Mouse (Mus musculus) CH12.LX (cell line): ENCODE measurements around the gene Ear1.
"Not testable (repeated sequence)": the region's sequence is repeated elsewhere in the genome, so short reads cannot be mapped to it uniquely, and the experiment has no call there.

Experiments used
- CTCF ChIP-seq, 2 experiments: IDR thresholded peaks in 1 of 2; conservative IDR thresholded peaks in 1 of 2; 2 replicates each; pipeline ENCODE4 v1.5.1; 2011 to 2012; ENCODE audit warnings: low read depth in 2 of 2, low read length in 2 of 2, improper control_type of control experiment in 1 of 2, inconsistent platforms in 1 of 2, mild to moderate bottlenecking in 1 of 2, moderate library complexity in 1 of 2
- KAT2A ChIP-seq: IDR thresholded peaks from 2 replicates; pipeline ENCODE4 v1.6.1; 2012; ENCODE audit warnings: low read length, improper control_type of control experiment, inconsistent platforms; ENCODE audit not compliant: insufficient replicate concordance
- MXI1 ChIP-seq: IDR thresholded peaks from 2 replicates; pipeline ENCODE4 v1.6.1; 2011; ENCODE audit warnings: mild to moderate bottlenecking, low read depth, low read length, improper control_type of control experiment
- NRF1 ChIP-seq: IDR thresholded peaks from 2 replicates; pipeline ENCODE4 v1.6.1; 2014; ENCODE audit warnings: low read depth, mild to moderate bottlenecking, inconsistent platforms, low read length, improper control_type of control experiment, moderate library complexity

DNA sequence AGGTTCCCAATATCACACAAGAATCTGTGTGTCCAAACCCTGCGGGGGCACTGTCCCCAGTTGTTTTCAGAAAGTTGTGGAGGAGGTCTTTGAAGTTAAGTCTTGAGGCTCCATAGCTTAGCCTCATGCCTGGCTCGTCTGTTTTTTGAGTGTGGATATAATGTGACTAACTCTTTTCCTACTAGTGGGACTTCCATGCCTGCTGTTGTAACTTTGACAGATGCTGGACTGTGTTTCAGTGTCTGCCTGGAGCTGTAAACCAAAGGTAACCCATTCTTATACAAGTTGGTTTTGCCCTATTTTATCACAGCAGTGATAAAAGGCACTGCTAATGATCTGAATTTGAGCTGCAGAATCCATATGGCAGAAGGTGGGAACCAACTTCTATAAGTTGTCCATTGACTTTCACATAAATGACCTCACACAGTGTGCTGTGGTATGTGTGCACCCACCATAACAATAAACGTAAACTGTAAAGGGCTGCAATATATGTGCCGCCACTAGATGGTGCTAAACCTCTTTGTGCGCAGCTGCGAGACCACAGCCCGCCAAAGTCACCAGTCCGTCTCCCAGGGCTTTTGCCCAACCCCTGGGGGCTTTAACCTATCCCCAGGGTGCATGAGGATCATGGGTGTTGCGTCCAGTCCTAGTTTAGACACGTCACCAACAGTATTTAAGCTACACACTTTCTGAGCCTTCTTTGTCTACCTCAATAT lies 49.5 kb upstream of the Ear1 start, which contains the start of gene Gm8113:
- TF ChIP-seq NRF1 (peak; percentile 77), CTCF (conservative IDR thresholded peaks at IDR 0.05 in 1 of 2, IDR thresholded peaks at IDR 0.05 in 1 of 2; ENCODE audit: low read depth in 2 of 2, low read length in 2 of 2) (peak; percentile 51 to 73)
- TF ChIP-seq KAT2A, MXI1: not testable (repeated sequence)
